Mouse (Mus musculus): ENCODE data around the gene Akr1b8. TPM values are rescaled to one million over a fixed set of nuclear protein-coding genes. Genes with fewer than 3 reads are reported as not detected.
"Not testable (repeated sequence)": the region's sequence is repeated elsewhere in the genome, so short reads cannot be mapped to it uniquely, and the experiment has no call there.

The Akr1b8 gene
- polyA plus RNA-seq, 1 experiment from 2014 or later = 6.6 TPM

- H3K27me3 ChIP-seq (ENCODE audit: control insufficient read depth, insufficient read depth, low read length) = no peaks in the 10 kb centered on the region
- ATAC-seq (ENCODE audit: insufficient number of reproducible peaks, insufficient read depth, low FRiP score, low read depth) = no peak
- 81% methylated on average over 2 of the region's 2 CpGs for WGBS
- no peaks in the 10 kb centered on the region for H3K9me3 ChIP-seq (ENCODE audit: control insufficient read depth, low read depth, low read length)
- no peaks in the 10 kb centered on the region for H3K36me3 ChIP-seq (ENCODE audit: control insufficient read depth, insufficient read depth, low read length)
- H3K4me1 ChIP-seq (ENCODE audit: control insufficient read depth, insufficient read depth, low read length) = no peaks in the 10 kb centered on the region
- no peak overlapping the region for H3K4me2 ChIP-seq (replicated peaks; ENCODE audit: low read depth, low read length)
- no peak overlapping the region for H3K27ac ChIP-seq (ENCODE audit: low read length)
- no peak overlapping the region for H3K4me3 ChIP-seq (ENCODE audit: low read depth, low read length)
- no peak overlapping the region for H3K9ac ChIP-seq (replicated peaks; ENCODE audit: low read depth, low read length)
Measured at GRCm38 (mm10) chr6:34400696-34401095, 46.8 kb downstream of the Akr1b8 start.

- H3K4me2 ChIP-seq (replicated peaks; ENCODE audit: low read depth, low read length) = no peak overlapping the region
- no peaks in the 10 kb centered on the region for H3K36me3 ChIP-seq (ENCODE audit: control insufficient read depth, insufficient read depth, low read length)
- H3K4me3 ChIP-seq (ENCODE audit: low read depth, low read length) = no peak overlapping the region
- no peak for ATAC-seq (ENCODE audit: insufficient number of reproducible peaks, insufficient read depth, low FRiP score, low read depth)
- no peaks in the 10 kb centered on the region for H3K4me1 ChIP-seq (ENCODE audit: control insufficient read depth, insufficient read depth, low read length)
- H3K9ac ChIP-seq (replicated peaks; ENCODE audit: low read depth, low read length) = no peak overlapping the region
- no peak overlapping the region for H3K27ac ChIP-seq (ENCODE audit: low read length)
- peaks cover 3% of the 10 kb centered on the region; the same call in 1 of the 2 replicates for H3K9me3 ChIP-seq (ENCODE audit: control insufficient read depth, low read depth, low read length)
- H3K27me3 ChIP-seq (ENCODE audit: control insufficient read depth, insufficient read depth, low read length) = no peaks in the 10 kb centered on the region
- 87% methylated on average over 4 of the region's 4 CpGs for WGBS
Measured at GRCm38 (mm10) chr6:34406746-34407145, 52.8 kb downstream of the Akr1b8 start.

- no peak overlapping the region for H3K4me3 ChIP-seq (ENCODE audit: low read depth, low read length)
- no peaks in the 10 kb centered on the region for H3K36me3 ChIP-seq (ENCODE audit: control insufficient read depth, insufficient read depth, low read length)
- no peaks in the 10 kb centered on the region for H3K27me3 ChIP-seq (ENCODE audit: control insufficient read depth, insufficient read depth, low read length)
- H3K27ac ChIP-seq (ENCODE audit: low read length) = no peak overlapping the region
- H3K4me1 ChIP-seq (ENCODE audit: control insufficient read depth, insufficient read depth, low read length) = no peaks in the 10 kb centered on the region
- WGBS = 67% methylated on average over 10 of the region's 10 CpGs
- H3K9me3 ChIP-seq (ENCODE audit: control insufficient read depth, low read depth, low read length) = peaks cover 3% of the 10 kb centered on the region; the same call in 1 of the 2 replicates
- no peak overlapping the region for H3K4me2 ChIP-seq (replicated peaks; ENCODE audit: low read depth, low read length)
- ATAC-seq (ENCODE audit: insufficient number of reproducible peaks, insufficient read depth, low FRiP score, low read depth) = no peak
- H3K9ac ChIP-seq (replicated peaks; ENCODE audit: low read depth, low read length) = no peak overlapping the region
Measured at GRCm38 (mm10) chr6:34407403-34407802, 53.5 kb downstream of the Akr1b8 start.

- WGBS = 62% methylated on average over 6 of the region's 6 CpGs
- no peak for ATAC-seq (ENCODE audit: insufficient number of reproducible peaks, insufficient read depth, low FRiP score, low read depth)
- H3K9ac ChIP-seq (replicated peaks; ENCODE audit: low read depth, low read length) = no peak within 1 kb of the TSS
- H3K27ac ChIP-seq (ENCODE audit: low read length) = no peak within 1 kb of the TSS
- H3K4me3 ChIP-seq (ENCODE audit: low read depth, low read length) = no peak within 1 kb of the TSS
- no peak within 1 kb of the TSS for H3K4me2 ChIP-seq (replicated peaks; ENCODE audit: low read depth, low read length)
- H3K36me3 ChIP-seq (ENCODE audit: control insufficient read depth, insufficient read depth, low read length) = no peaks in the 10 kb centered on the region
- H3K27me3 ChIP-seq (ENCODE audit: control insufficient read depth, insufficient read depth, low read length) = no peaks in the 10 kb centered on the region
- H3K9me3 ChIP-seq (ENCODE audit: control insufficient read depth, low read depth, low read length) = no peaks in the 10 kb centered on the region
- no peaks in the 10 kb centered on the region for H3K4me1 ChIP-seq (ENCODE audit: control insufficient read depth, insufficient read depth, low read length)
Measured at GRCm38 (mm10) chr6:34412023-34412422, 58.1 kb downstream of the Akr1b8 start, which contains the start of gene Akr1b7. Gene Akr1b7, plus strand, starts transcription at chr6:34412334.

GRCm38 (mm10) chr6:34412688-34413087 lies 58.8 kb downstream of the Akr1b8 start:
- no peaks in the 10 kb centered on the region for H3K27me3 ChIP-seq (ENCODE audit: control insufficient read depth, insufficient read depth, low read length)
- H3K4me1 ChIP-seq (ENCODE audit: control insufficient read depth, insufficient read depth, low read length) = no peaks in the 10 kb centered on the region
- H3K36me3 ChIP-seq (ENCODE audit: control insufficient read depth, insufficient read depth, low read length) = no peaks in the 10 kb centered on the region
- 79% methylated on average over 1 of the region's 1 CpGs for whole genome bisulfite sequencing
- H3K4me3 ChIP-seq (ENCODE audit: low read depth, low read length) = no peak overlapping the region
- no peak for ATAC-seq (ENCODE audit: insufficient number of reproducible peaks, insufficient read depth, low FRiP score, low read depth)
- H3K4me2 ChIP-seq (replicated peaks; ENCODE audit: low read depth, low read length) = no peak overlapping the region
- H3K9me3 ChIP-seq (ENCODE audit: control insufficient read depth, low read depth, low read length) = no peaks in the 10 kb centered on the region
- no peak overlapping the region for H3K9ac ChIP-seq (replicated peaks; ENCODE audit: low read depth, low read length)
- no peak overlapping the region for H3K27ac ChIP-seq (ENCODE audit: low read length)

GRCm38 (mm10) chr6:34413386-34413785 lies 59.5 kb downstream of the Akr1b8 start:
- H3K4me2 ChIP-seq (replicated peaks; ENCODE audit: low read depth, low read length); H3K9ac ChIP-seq (replicated peaks; ENCODE audit: low read depth, low read length); H3K27ac ChIP-seq (ENCODE audit: low read length); H3K4me3 ChIP-seq (ENCODE audit: low read depth, low read length); H3K9me3 ChIP-seq (ENCODE audit: control insufficient read depth, low read depth, low read length); ATAC-seq (ENCODE audit: insufficient number of reproducible peaks, insufficient read depth, low FRiP score, low read depth); H3K4me1 ChIP-seq (ENCODE audit: control insufficient read depth, insufficient read depth, low read length); H3K27me3 ChIP-seq (ENCODE audit: control insufficient read depth, insufficient read depth, low read length); H3K36me3 ChIP-seq (ENCODE audit: control insufficient read depth, insufficient read depth, low read length): not testable (repeated sequence)
- 33% methylated on average over 1 of the region's 1 CpGs for WGBS

GRCm38 (mm10) chr6:34416521-34416920 lies 62.6 kb downstream of the Akr1b8 start:
- no peak overlapping the region for H3K9ac ChIP-seq (replicated peaks; ENCODE audit: low read depth, low read length)
- no peak for ATAC-seq (ENCODE audit: insufficient number of reproducible peaks, insufficient read depth, low FRiP score, low read depth)
- H3K27me3 ChIP-seq (ENCODE audit: control insufficient read depth, insufficient read depth, low read length) = no peaks in the 10 kb centered on the region
- H3K9me3 ChIP-seq (ENCODE audit: control insufficient read depth, low read depth, low read length) = no peaks in the 10 kb centered on the region
- no peak overlapping the region for H3K4me2 ChIP-seq (replicated peaks; ENCODE audit: low read depth, low read length)
- WGBS = 92% methylated on average over 2 of the region's 2 CpGs
- no peak overlapping the region for H3K4me3 ChIP-seq (ENCODE audit: low read depth, low read length)
- no peaks in the 10 kb centered on the region for H3K4me1 ChIP-seq (ENCODE audit: control insufficient read depth, insufficient read depth, low read length)
- no peak overlapping the region for H3K27ac ChIP-seq (ENCODE audit: low read length)
- H3K36me3 ChIP-seq (ENCODE audit: control insufficient read depth, insufficient read depth, low read length) = no peaks in the 10 kb centered on the region

Other genes with a start within 250 kb of the Akr1b8 start
- 44.8 and 46.1 TPM in 2 replicates for gene Slc35b4, start 177.0 kb upstream of the Akr1b8 start, polyA plus RNA-seq (2014; fragmentation: Nextera tagmentation; extraction: Ambion mirVana)
- gene Akr1b3, start 36.6 kb upstream of the Akr1b8 start, polyA plus RNA-seq (2014; fragmentation: Nextera tagmentation; extraction: Ambion mirVana) = 130 and 134 TPM in 2 replicates
- gene Akr1b10, start 30.1 kb downstream of the Akr1b8 start, polyA plus RNA-seq (2014; fragmentation: Nextera tagmentation; extraction: Ambion mirVana) = 21.8 and 22.9 TPM in 2 replicates
- gene Akr1b7, start 58.2 kb downstream of the Akr1b8 start, polyA plus RNA-seq (2014; fragmentation: Nextera tagmentation; extraction: Ambion mirVana) = not detected in 2 replicates
- 33.6 and 34.4 TPM in 2 replicates for gene Bpgm, start 122.1 kb downstream of the Akr1b8 start, polyA plus RNA-seq (2014; fragmentation: Nextera tagmentation; extraction: Ambion mirVana)
- 366 and 368 TPM in 2 replicates for gene Cald1, start 244.4 kb downstream of the Akr1b8 start, polyA plus RNA-seq (2014; fragmentation: Nextera tagmentation; extraction: Ambion mirVana)

Measured in stomach, embryonic 14.5 days (tissue).